ENCODE assay signal across 22 mouse cellular contexts in the genomic region with DNA sequence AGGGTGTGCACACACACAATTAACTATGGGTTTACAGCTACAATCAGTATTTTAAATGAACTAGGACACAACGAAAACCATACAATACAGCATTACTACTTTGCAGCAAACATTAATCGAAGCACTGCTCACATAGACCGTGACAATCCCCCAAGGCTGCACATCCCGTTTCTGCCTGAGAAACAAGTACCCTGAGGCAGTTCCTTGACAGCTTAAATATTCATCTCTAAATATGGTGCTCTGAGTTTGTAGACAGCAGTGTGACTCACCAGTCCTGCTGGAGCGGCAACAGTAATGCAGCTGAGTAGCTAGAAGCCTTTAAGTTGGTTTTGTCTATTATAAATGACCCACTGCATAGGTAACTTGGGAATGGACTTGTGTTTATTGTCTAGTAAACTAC. TPM values are rescaled to one million over a fixed set of nuclear protein-coding genes. Genes with fewer than 3 reads are reported as not detected.
DNase-seq lines count a peak whose midpoint lies in the region; ATAC-seq and TF ChIP-seq lines count a peak whose summit lies in the region.
"Had no signal": no experiment of that assay in that cellular context is flagged by ENCODE, and none has a peak within 500 bp of the region (broad histone marks: within the 10 kb centered on the region; RNA-seq: fewer than 3 reads in every experiment).

No protein-coding gene starts in this region.

- H3K79me2 ChIP-seq in MEL (ENCODE audit: control insufficient read depth, insufficient read depth, low read length, poor library complexity) (no peaks in the 10 kb centered on the region), myocyte (ENCODE audit: control insufficient read depth, insufficient read depth) (no peaks in the 10 kb centered on the region)

- TF ChIP-seq POLR2A in MEL (IDR thresholded peaks at IDR 0.05; ENCODE audit: control insufficient read depth in 1 of 2, insufficient read depth in 1 of 2, low read depth in 1 of 2, low read length in 2 of 2, poor library complexity in 1 of 2): no peak
- TF ChIP-seq POLR2A in myocyte (IDR thresholded peaks at IDR 0.05; ENCODE audit: insufficient read length, low read depth): no peak
- no peak for TF ChIP-seq POLR2A in kidney, adult 2 months (IDR thresholded peaks at IDR 0.05; ENCODE audit: low read depth, low read length)

- 64% methylated on average over 5 of the region's 5 CpGs for WGBS in hindbrain, embryonic 14.5 days
- 70% methylated on average over 5 of the region's 5 CpGs for WGBS in hindbrain, embryonic 13.5 days
- 72% methylated on average over 5 of the region's 5 CpGs for WGBS in kidney, adult 2 months

- no peak overlapping the region for H3K4me3 ChIP-seq in hindbrain, embryonic 14.5 days (replicated peaks; ENCODE audit: low read length)
- H3K4me3 ChIP-seq in hindbrain, embryonic 13.5 days: no peak overlapping the region
- H3K4me3 ChIP-seq in MEL (ENCODE audit: control insufficient read depth in 1 of 2, insufficient read depth in 1 of 2, low read depth in 2 of 2, low read length in 2 of 2) (no peak overlapping the region), myocyte (no peak overlapping the region)
- H3K4me3 ChIP-seq in kidney, adult 2 months (ENCODE audit: insufficient read depth, low read depth, low read length): no peak overlapping the region
- H3K4me3 ChIP-seq: erythroblast, embryonic 14.5 days; gastrocnemius, adult 2 months; hindbrain, embryonic 12.5 days; intestine, embryonic 15.5 days; neural tube, embryonic 13.5 days had no signal

- H3K9ac ChIP-seq in hindbrain, embryonic 14.5 days: no peak overlapping the region
- no peak overlapping the region for H3K9ac ChIP-seq in hindbrain, embryonic 13.5 days
- no peak overlapping the region for H3K9ac ChIP-seq in MEL (ENCODE audit: control insufficient read depth, low read depth, low read length, poor library complexity, severe bottlenecking)
- H3K9ac ChIP-seq: hindbrain, embryonic 12.5 days; intestine, embryonic 15.5 days; liver, postnatal 0 days; neural tube, embryonic 13.5 days had no signal

- H3K27ac ChIP-seq in hindbrain, embryonic 14.5 days: no peak overlapping the region
- no peak overlapping the region for H3K27ac ChIP-seq in hindbrain, embryonic 13.5 days
- no peak overlapping the region for H3K27ac ChIP-seq in MEL (ENCODE audit: control insufficient read depth, low read depth, low read length)
- H3K27ac ChIP-seq in kidney, adult 2 months (ENCODE audit: insufficient read depth, low read depth, low read length): no peak overlapping the region
- H3K27ac ChIP-seq: gastrocnemius, adult 2 months; hindbrain, embryonic 12.5 days; intestine, embryonic 15.5 days; neural tube, embryonic 13.5 days had no signal

- H3K4me2 ChIP-seq in hindbrain, embryonic 14.5 days (replicated peaks): no peak overlapping the region
- H3K4me2 ChIP-seq in hindbrain, embryonic 13.5 days: no peak overlapping the region
- no peak overlapping the region for H3K4me2 ChIP-seq in myocyte (ENCODE audit: low read depth)
- H3K4me2 ChIP-seq: heart, embryonic 11.5 days; hindbrain, embryonic 12.5 days; intestine, embryonic 15.5 days; neural tube, embryonic 13.5 days had no signal

- H3K4me1 ChIP-seq in hindbrain, embryonic 14.5 days (replicated peaks; ENCODE audit: control insufficient read depth, insufficient read depth, low read length): no peaks in the 10 kb centered on the region
- H3K4me1 ChIP-seq in hindbrain, embryonic 13.5 days (replicated peaks): no peaks in the 10 kb centered on the region
- H3K4me1 ChIP-seq in MEL (ENCODE audit: control insufficient read depth in 1 of 2, insufficient read depth in 2 of 2, low read length in 2 of 2): no peaks in the 10 kb centered on the region
- no peaks in the 10 kb centered on the region for H3K4me1 ChIP-seq in kidney, adult 2 months (ENCODE audit: control insufficient read depth, insufficient read depth, low read length)
- H3K4me1 ChIP-seq: hindbrain, embryonic 12.5 days; intestine, embryonic 15.5 days; neural tube, embryonic 13.5 days had no signal

- DNase-seq in hindbrain, embryonic 14.5 days (ENCODE audit: low spot score): peak; percentile 34
- peak; percentile 52 for DNase-seq in retina, postnatal 1 day
- DNase-seq in retina, embryonic 14.5 days (ENCODE audit: low spot score): no peak
- no peak for DNase-seq in MEL (ENCODE audit: low read depth, low spot score)
- DNase-seq in lung, postnatal 10 days: no peak
- no peak for DNase-seq in kidney, adult 2 months
- DNase-seq: cerebellum, adult 9-11 months; gastrocnemius, adult 2 months; heart, postnatal 14 days; left cerebral cortex, postnatal 4 days; liver; liver, postnatal 0 days; lung, postnatal 36 days; thymus, postnatal 25 days had no signal

- ATAC-seq in hindbrain, embryonic 14.5 days (ENCODE audit: low FRiP score): no peak
- ATAC-seq in hindbrain, embryonic 13.5 days (ENCODE audit: low FRiP score): no peak
- ATAC-seq: forebrain, embryonic 14.5 days; intestine, embryonic 15.5 days; liver, postnatal 0 days had no signal

- no peak overlapping the region for H3ac ChIP-seq in myocyte (ENCODE audit: control insufficient read depth, insufficient read length)

- H3K36me3 ChIP-seq in hindbrain, embryonic 14.5 days (replicated peaks; ENCODE audit: control insufficient read depth, insufficient read depth): peaks cover 47% of the 10 kb centered on the region
- H3K36me3 ChIP-seq in hindbrain, embryonic 13.5 days: peaks cover 27% of the 10 kb centered on the region
- H3K36me3 ChIP-seq in MEL (ENCODE audit: control insufficient read depth in 1 of 2, insufficient read depth in 2 of 2, low read length in 2 of 2) (no peaks in the 10 kb centered on the region; a peak in 2 of 4 replicates), myocyte (ENCODE audit: control insufficient read depth, insufficient read depth) (peaks cover 48% of the 10 kb centered on the region)
- no peaks in the 10 kb centered on the region; the same call in 1 of the 2 replicates for H3K36me3 ChIP-seq in kidney, adult 2 months (ENCODE audit: control insufficient read depth, insufficient read depth, low read length)

- H3K27me3 ChIP-seq in hindbrain, embryonic 14.5 days (ENCODE audit: control insufficient read depth, insufficient read depth, low read length): no peaks in the 10 kb centered on the region
- no peaks in the 10 kb centered on the region for H3K27me3 ChIP-seq in hindbrain, embryonic 13.5 days
- H3K27me3 ChIP-seq in MEL (ENCODE audit: control insufficient read depth in 1 of 2, insufficient read depth in 2 of 2, low read length in 2 of 2) (no peaks in the 10 kb centered on the region), myocyte (ENCODE audit: control insufficient read depth, insufficient read depth, insufficient read length) (no peaks in the 10 kb centered on the region)
- no peaks in the 10 kb centered on the region for H3K27me3 ChIP-seq in kidney, adult 2 months (replicated peaks; ENCODE audit: control insufficient read depth, insufficient read depth, low read length)
- H3K27me3 ChIP-seq: hindbrain, embryonic 12.5 days; intestine, embryonic 15.5 days; neural tube, embryonic 13.5 days had no signal

- TF ChIP-seq EP300 in MEL (IDR thresholded peaks at IDR 0.05; ENCODE audit: low read depth in 1 of 2, low read length in 2 of 2): no peak

- TF ChIP-seq CTCF in MEL (IDR thresholded peaks at IDR 0.05 in 2 of 3, conservative IDR thresholded peaks at IDR 0.05 in 1 of 3; ENCODE audit: control insufficient read depth in 1 of 3, insufficient read depth in 1 of 3, low read depth in 2 of 3, low read length in 3 of 3, poor library complexity in 1 of 3, severe bottlenecking in 1 of 3): no peak
- no peak for TF ChIP-seq CTCF in kidney, adult 2 months (conservative IDR thresholded peaks at IDR 0.05; ENCODE audit: insufficient read depth, insufficient read length, low read depth, low read length)

- no peak for TF ChIP-seq RAD21 in MEL (IDR thresholded peaks at IDR 0.05; ENCODE audit: low read depth, low read length)

- H3K9me3 ChIP-seq in hindbrain, embryonic 14.5 days (ENCODE audit: control insufficient read depth, low read length): no peaks in the 10 kb centered on the region
- no peaks in the 10 kb centered on the region for H3K9me3 ChIP-seq in hindbrain, embryonic 13.5 days
- H3K9me3 ChIP-seq in MEL (replicated peaks; ENCODE audit: insufficient read depth, low read length): no peaks in the 10 kb centered on the region
- H3K9me3 ChIP-seq: hindbrain, embryonic 12.5 days; intestine, embryonic 15.5 days; neural tube, embryonic 13.5 days had no signal

TF ChIP-seq in MEL, 35 proteins besides CTCF, POLR2A, EP300 and RAD21:
- TF ChIP-seq ZMIZ1 (IDR thresholded peaks at IDR 0.05; ENCODE audit: low read depth, low read length) (0 out of 2 replicates have a peak, but pooled peaks have one; percentile 1), NELFE (IDR thresholded peaks at IDR 0.05; ENCODE audit: low read depth, low read length) (no peak)

TF ChIP-seq in myocyte, 11 proteins besides CTCF, POLR2A, EP300 and RAD21:
- no peak for TF ChIP-seq E2F4 (IDR thresholded peaks at IDR 0.05; ENCODE audit: insufficient read depth)
- peak; percentile 55 for TF ChIP-seq POLR2AphosphoS2 (IDR thresholded peaks at IDR 0.05; ENCODE audit: insufficient read length, low read depth)
TF ChIP-seq in myocyte: peak in this region for 1.

RNA-seq across cellular contexts. Expression of a gene that starts 55.1 kb away (rescaled TPM):
- 47.5 and 49.6 TPM in 2 replicates for polyA plus RNA-seq in hindbrain, embryonic 14.5 days (2014; fragmentation: Nextera tagmentation; extraction: Ambion mirVana)
- 51.1 and 54.4 TPM in 2 replicates for polyA plus RNA-seq in hindbrain, embryonic 13.5 days (2015; fragmentation: Nextera tagmentation; extraction: Ambion mirVana)
- total RNA-seq in MEL (2012; rRNA removed): 137 and 156 TPM in 2 replicates
- polyA plus RNA-seq in MEL (2012; ENCODE audit: insufficient read depth in 1 of 2, insufficient read length in 2 of 2, low read depth in 1 of 2, low replicate concordance in 2 of 2, missing spikeins in 1 of 2) (100 to 1,000 TPM; 165 to 242 TPM), myocyte (2012; fragmentation: generic; extraction: Trizol) (21.6 TPM)
- 20.5 and 22.0 TPM in 2 replicates for polyA plus RNA-seq in kidney, adult 2 months (2012; rRNA removed)

Comparison
In these comparisons a context has a peak if more than half of its experiments do, and no peak if none do; other contexts are left out.
1. DNase-seq: peak in hindbrain, embryonic 14.5 days (single experiment) and retina, postnatal 1 day (single experiment); none in retina, embryonic 14.5 days (single experiment), MEL (single experiment), lung, postnatal 10 days (single experiment) and kidney, adult 2 months (single experiment).